Mouse (Mus musculus) gastrocnemius, postnatal 25 days (tissue): ENCODE measurements around the gene Ms4a7. TPM values are rescaled to one million over a fixed set of nuclear protein-coding genes. Genes with fewer than 3 reads are reported as not detected.

ENCODE experiments used
- total RNA-seq, 2 experiments: library from RNA; stranded (reverse); gene quantifications; 1 replicate in 1 of 2; 2 replicates in 1 of 2; pipeline ENCODE4 v1.2.3; 2021

The Ms4a7 gene
- total RNA-seq, 2 experiments from 2014 or later, result 0.31 to 0.46 TPM

Other genes starting within 250 kb of the Ms4a7 start
- not detected for gene 1700017D01Rik, start 205.3 kb downstream of the Ms4a7 start, total RNA-seq
- gene 1700025F22Rik, start 170.8 kb downstream of the Ms4a7 start, total RNA-seq, result not detected
- gene Ms4a13, start 139.4 kb downstream of the Ms4a7 start, total RNA-seq, result not detected
- gene Ms4a12, start 103.7 kb downstream of the Ms4a7 start, total RNA-seq, result not detected
- gene Ms4a1, start 69.9 kb downstream of the Ms4a7 start, total RNA-seq, result not detected
- not detected for gene Ms4a5, start 52.3 kb downstream of the Ms4a7 start, total RNA-seq
- gene Ms4a14, start 21.7 kb downstream of the Ms4a7 start, total RNA-seq, result under 1 TPM; 0.10 to 0.13 TPM
- 1 to 10 TPM; 1.9 to 3.7 TPM for gene Ms4a4a, start 39.4 kb upstream of the Ms4a7 start, total RNA-seq
- not detected for gene Ms4a4c, start 68.6 kb upstream of the Ms4a7 start, total RNA-seq
- under 1 TPM in 1 of 2 experiments, not detected in 1; 0.24 TPM for gene Ms4a4b, start 107.4 kb upstream of the Ms4a7 start, total RNA-seq
- gene Ms4a6c, start 133.2 kb upstream of the Ms4a7 start, total RNA-seq, result 1 to 10 TPM; 1.9 to 2.8 TPM
- not detected for gene Gm8369, start 149.8 kb upstream of the Ms4a7 start, total RNA-seq
- 1 to 10 TPM; 1.9 to 4.3 TPM for gene Ms4a6b, start 180.4 kb upstream of the Ms4a7 start, total RNA-seq
- gene Ms4a4d, start 200.7 kb upstream of the Ms4a7 start, total RNA-seq, result 1 to 10 TPM; 3.0 to 3.9 TPM